Mouse (Mus musculus): ENCODE measurements around the gene Creb3l2. TPM values are rescaled to one million over a fixed set of nuclear protein-coding genes. Genes with fewer than 3 reads are reported as not detected.
A peak's percentile ranks its signal among the peaks of the same experiment; 100 is the strongest.

The Creb3l2 gene
- polyA plus RNA-seq, 1 experiment from 2014 or later: 3.2 TPM

DNA sequence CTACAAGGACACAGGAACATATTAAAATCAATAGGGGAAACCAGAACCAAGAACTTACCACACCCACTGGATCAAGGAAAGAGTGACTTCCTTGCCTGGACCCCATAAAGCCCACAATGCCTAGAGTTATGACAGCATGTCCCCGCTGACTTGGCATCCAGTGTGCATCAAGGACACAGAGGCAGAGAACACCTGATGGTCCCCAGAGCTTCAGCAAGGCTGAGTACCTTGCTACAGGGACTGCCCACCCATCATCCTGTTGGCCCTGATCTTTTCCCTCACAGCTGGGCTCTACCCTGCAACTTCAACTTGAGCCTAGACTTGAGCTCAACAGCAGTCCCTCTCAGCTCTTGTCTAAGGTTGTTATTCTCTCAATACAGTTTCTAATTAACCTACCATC lies 135.3 kb downstream of the Creb3l2 start:
- no peaks in the 10 kb centered on the region for H3K9me3 ChIP-seq (ENCODE audit: control insufficient read depth, low read length)
- DNase-seq (no peak), ATAC-seq (ENCODE audit: low FRiP score, low TSS enrichment) (no peak)
- H3K27ac ChIP-seq (replicated peaks; ENCODE audit: low read depth, low read length): no peak overlapping the region
- H3K4me2 ChIP-seq (ENCODE audit: low read length): no peak overlapping the region
- H3K27me3 ChIP-seq (ENCODE audit: control insufficient read depth, insufficient read depth, low read length): no peaks in the 10 kb centered on the region
- no peak overlapping the region for H3K4me3 ChIP-seq (replicated peaks; ENCODE audit: low read depth, low read length)
- H3K4me1 ChIP-seq (ENCODE audit: control insufficient read depth, insufficient read depth, low read length): no peaks in the 10 kb centered on the region
- H3K36me3 ChIP-seq (ENCODE audit: control insufficient read depth, insufficient read depth, low read length): no peaks in the 10 kb centered on the region
- WGBS: 91% methylated on average over 1 of the region's 1 CpGs
- no peak overlapping the region for H3K9ac ChIP-seq (replicated peaks; ENCODE audit: low read length)

- peak overlapping the region; percentile 85 for H3K4me3 ChIP-seq (replicated peaks; ENCODE audit: low read depth, low read length)
- ATAC-seq (ENCODE audit: low FRiP score, low TSS enrichment) (no peak), DNase-seq (peak; percentile 43)
- H3K36me3 ChIP-seq (ENCODE audit: control insufficient read depth, insufficient read depth, low read length): no peaks in the 10 kb centered on the region
- H3K27ac ChIP-seq (replicated peaks; ENCODE audit: low read depth, low read length): peak overlapping the region; percentile 88
- H3K9me3 ChIP-seq (ENCODE audit: control insufficient read depth, low read length): no peaks in the 10 kb centered on the region
- no peaks in the 10 kb centered on the region for H3K27me3 ChIP-seq (ENCODE audit: control insufficient read depth, insufficient read depth, low read length)
- peaks cover 34% of the 10 kb centered on the region for H3K4me1 ChIP-seq (ENCODE audit: control insufficient read depth, insufficient read depth, low read length)
- whole genome bisulfite sequencing: 4% methylated on average over 13 of the region's 13 CpGs
- H3K9ac ChIP-seq (replicated peaks; ENCODE audit: low read length): peak overlapping the region; percentile 89
- H3K4me2 ChIP-seq (ENCODE audit: low read length): peak overlapping the region; percentile 86
Observed at GRCm38 (mm10) chr6:37300492-37300891, 141.5 kb downstream of the Creb3l2 start.

DNA sequence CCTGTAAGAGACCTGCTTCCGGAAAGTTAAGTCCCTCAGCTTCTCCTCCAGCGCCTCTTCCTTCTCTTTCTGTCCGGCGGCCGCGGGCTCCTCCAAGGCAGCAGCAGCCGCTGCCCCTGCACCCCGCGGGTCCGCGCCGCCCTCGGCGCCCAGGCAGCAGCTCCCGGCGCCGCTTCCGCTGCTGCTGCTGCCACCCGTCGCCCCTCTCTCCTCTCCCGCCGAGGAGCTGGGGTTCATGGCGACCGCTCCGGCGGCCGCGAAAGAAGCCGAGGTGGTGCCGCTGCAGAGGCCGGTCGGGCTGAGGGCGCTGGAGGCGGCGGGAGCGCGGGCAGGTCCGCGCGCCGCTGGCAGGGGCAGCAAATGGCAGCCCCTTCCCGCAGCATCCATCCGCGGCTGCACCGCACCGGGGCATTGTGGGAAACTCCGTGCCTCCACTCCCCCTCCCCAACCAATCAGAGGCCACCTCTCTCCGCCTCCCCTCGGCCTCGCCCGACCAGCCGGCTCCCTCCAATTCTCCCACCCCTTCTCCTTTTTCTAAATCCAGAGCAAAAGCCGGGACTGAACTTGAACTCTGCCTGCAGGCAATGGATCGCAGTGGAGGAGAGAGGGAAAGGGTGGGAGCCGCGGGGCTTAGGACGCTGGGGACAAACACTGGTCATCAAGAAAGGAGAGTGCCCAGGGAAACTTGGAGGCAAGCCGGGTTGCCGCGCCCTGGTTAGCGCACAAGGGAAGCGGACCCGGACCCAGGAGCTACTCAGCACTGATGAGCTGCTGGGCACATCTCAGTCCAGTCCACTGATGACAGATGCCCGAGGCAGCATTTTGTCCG lies 142.2 kb downstream of the Creb3l2 start, which contains the start of gene Dgki:
TSS of gene Dgki (minus strand) at position 623 of the 829 bp plus-strand sequence.
- Histone ChIP-seq H3K4me2 (ENCODE audit: low read length) (peak within 1 kb of the TSS; percentile 86), H3K36me3 (ENCODE audit: control insufficient read depth, insufficient read depth, low read length) (no peaks in the 10 kb centered on the region), H3K4me3 (replicated peaks; ENCODE audit: low read depth, low read length) (peak within 1 kb of the TSS; percentile 85), H3K9ac (replicated peaks; ENCODE audit: low read length) (peak within 1 kb of the TSS; percentile 89), H3K27me3 (ENCODE audit: control insufficient read depth, insufficient read depth, low read length) (no peaks in the 10 kb centered on the region), H3K4me1 (ENCODE audit: control insufficient read depth, insufficient read depth, low read length) (peaks cover 37% of the 10 kb centered on the region), H3K9me3 (ENCODE audit: control insufficient read depth, low read length) (no peaks in the 10 kb centered on the region), H3K27ac (replicated peaks; ENCODE audit: low read depth, low read length) (peak within 1 kb of the TSS; percentile 88)
- DNase-seq (peak; percentile 94), ATAC-seq (ENCODE audit: low FRiP score, low TSS enrichment) (peak; percentile 96)
- WGBS: under 1% methylated on average over 64 of the region's 65 CpGs

DNA sequence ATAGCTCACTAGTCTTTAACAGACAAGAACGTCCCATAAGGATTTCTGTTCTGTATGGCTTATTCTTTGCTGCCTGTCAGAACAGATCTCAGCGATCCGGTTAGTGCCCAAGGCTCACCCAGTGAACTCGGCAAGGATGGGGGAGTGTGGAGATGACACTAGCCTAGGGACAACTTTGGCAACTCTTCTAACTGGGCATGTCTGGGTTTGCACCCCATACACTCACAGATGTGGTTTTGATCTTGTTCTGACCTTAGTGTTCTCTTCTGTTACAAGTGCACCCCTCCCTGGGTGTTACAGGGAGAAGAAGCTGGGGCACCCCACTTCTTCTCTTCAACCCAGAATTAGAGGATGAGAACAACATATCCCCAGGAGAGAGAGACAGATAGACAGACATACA lies 143.0 kb downstream of the Creb3l2 start:
- H3K4me3 ChIP-seq (replicated peaks; ENCODE audit: low read depth, low read length): peak overlapping the region; percentile 85
- ATAC-seq (ENCODE audit: low FRiP score, low TSS enrichment): no peak
- peak overlapping the region; percentile 86 for H3K4me2 ChIP-seq (ENCODE audit: low read length)
- 19% methylated on average over 4 of the region's 4 CpGs for WGBS
- H3K36me3 ChIP-seq (ENCODE audit: control insufficient read depth, insufficient read depth, low read length): no peaks in the 10 kb centered on the region
- no peaks in the 10 kb centered on the region for H3K27me3 ChIP-seq (ENCODE audit: control insufficient read depth, insufficient read depth, low read length)
- H3K9me3 ChIP-seq (ENCODE audit: control insufficient read depth, low read length): no peaks in the 10 kb centered on the region
- no peak overlapping the region for H3K27ac ChIP-seq (replicated peaks; ENCODE audit: low read depth, low read length)
- H3K4me1 ChIP-seq (ENCODE audit: control insufficient read depth, insufficient read depth, low read length): peaks cover 37% of the 10 kb centered on the region
- H3K9ac ChIP-seq (replicated peaks; ENCODE audit: low read length): peak overlapping the region; percentile 89
- no peak for DNase-seq

DNA sequence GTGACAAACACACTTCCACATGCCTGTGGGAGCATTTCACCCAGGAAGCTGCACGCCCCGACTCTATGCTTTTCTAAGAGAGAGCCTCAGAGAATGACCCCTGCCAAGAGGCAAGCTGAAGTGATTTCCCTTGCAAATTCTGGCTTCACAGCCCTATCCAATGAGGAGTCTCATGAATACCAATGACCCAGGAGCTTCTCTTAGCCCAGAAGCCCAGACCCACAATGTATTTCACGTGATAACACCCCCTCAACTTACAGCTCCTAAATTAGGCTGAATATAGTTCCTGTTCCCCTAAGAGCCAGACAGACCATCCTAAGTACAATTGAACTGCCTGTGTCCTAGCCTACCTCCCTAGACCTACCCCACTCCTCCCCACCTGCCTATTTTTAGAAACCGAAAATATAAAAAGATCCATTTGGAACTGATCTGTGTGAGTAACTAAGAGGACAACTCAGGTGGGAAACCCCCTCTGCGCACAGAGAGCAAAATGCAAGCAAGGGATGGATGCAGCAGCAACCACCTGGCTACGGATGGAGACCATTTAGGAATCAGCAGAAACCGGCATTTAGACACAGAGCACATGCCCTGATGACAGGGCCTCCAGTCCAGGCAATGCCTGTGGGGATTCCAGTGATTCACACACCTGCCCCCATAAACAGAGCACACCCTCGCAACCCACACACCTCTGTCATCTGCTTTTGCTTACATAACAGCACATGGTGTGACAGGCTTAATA lies 144.0 kb downstream of the Creb3l2 start:
- ATAC-seq (ENCODE audit: low FRiP score, low TSS enrichment) (peak; percentile 39; the same call in 1 of the 2 replicates), DNase-seq (peak; percentile 59)
- 34% methylated on average over 8 of the region's 8 CpGs for WGBS
- Histone ChIP-seq H3K27me3 (ENCODE audit: control insufficient read depth, insufficient read depth, low read length) (no peaks in the 10 kb centered on the region), H3K9me3 (ENCODE audit: control insufficient read depth, low read length) (no peaks in the 10 kb centered on the region), H3K9ac (replicated peaks; ENCODE audit: low read length) (peak overlapping the region; percentile 26; the same call in 1 of the 2 replicates), H3K4me2 (ENCODE audit: low read length) (peak overlapping the region; percentile 86), H3K36me3 (ENCODE audit: control insufficient read depth, insufficient read depth, low read length) (no peaks in the 10 kb centered on the region), H3K4me3 (replicated peaks; ENCODE audit: low read depth, low read length) (peak overlapping the region; percentile 85), H3K27ac (replicated peaks; ENCODE audit: low read depth, low read length) (peak overlapping the region; percentile 5), H3K4me1 (ENCODE audit: control insufficient read depth, insufficient read depth, low read length) (peaks cover 45% of the 10 kb centered on the region)

DNA sequence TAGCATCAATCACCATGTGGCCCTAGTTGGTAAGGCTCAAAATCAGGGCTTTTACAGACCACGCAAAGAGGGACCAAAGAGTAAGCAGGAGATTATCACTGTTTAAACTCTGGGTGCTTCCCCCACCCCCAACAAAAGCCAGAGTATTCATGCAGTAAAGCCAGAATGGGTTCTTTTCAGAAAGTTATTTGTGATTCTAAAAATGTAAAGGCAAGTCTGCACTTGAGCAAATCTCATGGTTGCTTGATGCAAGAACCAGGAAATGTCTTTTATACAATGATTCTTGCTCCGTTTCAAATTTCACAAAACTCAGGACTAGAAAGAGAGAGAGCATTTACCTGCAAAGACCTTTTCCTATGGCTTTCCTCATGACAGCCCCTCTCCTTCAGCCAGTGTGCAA lies 149.9 kb downstream of the Creb3l2 start:
- H3K9ac ChIP-seq (replicated peaks; ENCODE audit: low read length): no peak overlapping the region
- 64% methylated on average over 2 of the region's 2 CpGs for WGBS
- no peaks in the 10 kb centered on the region for H3K9me3 ChIP-seq (ENCODE audit: control insufficient read depth, low read length)
- H3K27ac ChIP-seq (replicated peaks; ENCODE audit: low read depth, low read length): no peak overlapping the region
- DNase-seq: no peak
- no peak for ATAC-seq (ENCODE audit: low FRiP score, low TSS enrichment)
- no peaks in the 10 kb centered on the region for H3K27me3 ChIP-seq (ENCODE audit: control insufficient read depth, insufficient read depth, low read length)
- no peak overlapping the region for H3K4me3 ChIP-seq (replicated peaks; ENCODE audit: low read depth, low read length)
- H3K36me3 ChIP-seq (ENCODE audit: control insufficient read depth, insufficient read depth, low read length): no peaks in the 10 kb centered on the region
- no peak overlapping the region for H3K4me2 ChIP-seq (ENCODE audit: low read length)
- H3K4me1 ChIP-seq (ENCODE audit: control insufficient read depth, insufficient read depth, low read length): peaks cover 24% of the 10 kb centered on the region

GRCm38 (mm10) chr6:37291171-37291570 lies 150.8 kb downstream of the Creb3l2 start:
- WGBS: 100% methylated on average over 1 of the region's 1 CpGs
- Histone ChIP-seq H3K4me1 (ENCODE audit: control insufficient read depth, insufficient read depth, low read length) (peaks cover 20% of the 10 kb centered on the region), H3K4me2 (ENCODE audit: low read length) (no peak overlapping the region), H3K27ac (replicated peaks; ENCODE audit: low read depth, low read length) (no peak overlapping the region), H3K9me3 (ENCODE audit: control insufficient read depth, low read length) (no peaks in the 10 kb centered on the region), H3K4me3 (replicated peaks; ENCODE audit: low read depth, low read length) (no peak overlapping the region), H3K27me3 (ENCODE audit: control insufficient read depth, insufficient read depth, low read length) (no peaks in the 10 kb centered on the region), H3K36me3 (ENCODE audit: control insufficient read depth, insufficient read depth, low read length) (no peaks in the 10 kb centered on the region), H3K9ac (replicated peaks; ENCODE audit: low read length) (no peak overlapping the region)
- ATAC-seq (ENCODE audit: low FRiP score, low TSS enrichment) (no peak), DNase-seq (no peak)

GRCm38 (mm10) chr6:37290691-37291090 lies 151.3 kb downstream of the Creb3l2 start:
- no peaks in the 10 kb centered on the region for H3K36me3 ChIP-seq (ENCODE audit: control insufficient read depth, insufficient read depth, low read length)
- DNase-seq: no peak

More at GRCm38 (mm10) chr6:37290691-37291090, 151.3 kb downstream of the Creb3l2 start:
- 96% methylated on average over 3 of the region's 3 CpGs for WGBS
- no peak overlapping the region for H3K4me2 ChIP-seq (ENCODE audit: low read length)
- no peak overlapping the region for H3K9ac ChIP-seq (replicated peaks; ENCODE audit: low read length)
- H3K27ac ChIP-seq (replicated peaks; ENCODE audit: low read depth, low read length): no peak overlapping the region
- H3K4me1 ChIP-seq (ENCODE audit: control insufficient read depth, insufficient read depth, low read length): peaks cover 15% of the 10 kb centered on the region
- H3K27me3 ChIP-seq (ENCODE audit: control insufficient read depth, insufficient read depth, low read length): no peaks in the 10 kb centered on the region
- no peak overlapping the region for H3K4me3 ChIP-seq (replicated peaks; ENCODE audit: low read depth, low read length)
- H3K9me3 ChIP-seq (ENCODE audit: control insufficient read depth, low read length): no peaks in the 10 kb centered on the region
- ATAC-seq (ENCODE audit: low FRiP score, low TSS enrichment): no peak

Measured in midbrain, embryonic 14.5 days (tissue).